Mouse (Mus musculus) neural tube, embryonic 14.5 days (tissue): ENCODE measurements around the gene Riok1. TPM values are rescaled to one million over a fixed set of nuclear protein-coding genes. Genes with fewer than 3 reads are reported as not detected.

Experiments used
- ATAC-seq: fragments of 200-750 bp; cut with Nextera tagmentation; 2 replicates; pipeline ENCODE4 v1.8.0; 2017; ENCODE audit warnings: low read depth, mild to moderate bottlenecking, moderate TSS enrichment, moderate library complexity
- H3K27ac ChIP-seq: fragments of 300-500 bp; sonication (generic); 2 replicates; pipeline ENCODE4 v1.5.1; 2014; ENCODE audit warnings: low read depth, mild to moderate bottlenecking, control low read depth, low read length, moderate library complexity, mixed read lengths
- H3K27me3 ChIP-seq: fragments of 300-500 bp; sonication (generic); 2 replicates; pipeline ENCODE4 v1.6.1; 2014; ENCODE audit warnings: low read length; ENCODE audit not compliant: control insufficient read depth, insufficient read depth
- H3K36me3 ChIP-seq: fragments of 300-500 bp; sonication (generic); 2 replicates; pipeline ENCODE4 v1.6.1; 2014; ENCODE audit warnings: low read length, mixed read lengths; ENCODE audit not compliant: control insufficient read depth, insufficient read depth
- H3K4me1 ChIP-seq: fragments of 300-500 bp; sonication (generic); 2 replicates; pipeline ENCODE4 v1.6.1; 2014; ENCODE audit warnings: low read length; ENCODE audit not compliant: control insufficient read depth, insufficient read depth
- H3K4me2 ChIP-seq: fragments of 300-500 bp; sonication (generic); 2 replicates; pipeline ENCODE4 v1.6.1; 2014; ENCODE audit warnings: mild to moderate bottlenecking, low read depth, low read length, control low read depth
- H3K4me3 ChIP-seq: fragments of 300-500 bp; sonication (generic); 2 replicates; pipeline ENCODE4 v1.5.1; 2014; ENCODE audit warnings: low read depth, low read length, control low read depth, mixed read lengths
- H3K9ac ChIP-seq: fragments of 300-500 bp; sonication (generic); replicated peaks from 2 replicates; pipeline ENCODE4 v1.6.1; 2014; ENCODE audit warnings: low read depth, mild to moderate bottlenecking, control low read depth, low read length, mixed read lengths
- H3K9me3 ChIP-seq: fragments of 300-500 bp; sonication (generic); 2 replicates; pipeline ENCODE4 v1.6.1; 2016; ENCODE audit warnings: low read length; ENCODE audit not compliant: control insufficient read depth
- WGBS: fragments of 180-500 bp; shearing (Covaris S2); extraction: QIAGEN DNeasy Blood & Tissue Kit; methylation state at CpG from one replicate; pipeline ENCODE4 v1.1.7; 2014; 5-methylcytosine and 5-hydroxymethylcytosine counted together
- polyA plus RNA-seq: library from polyadenylated mRNA; unstranded; fragments of >200 nt; fragmentation: Nextera tagmentation; extraction: Ambion mirVana; gene quantifications from 2 replicates; pipeline ENCODE4 v1.2.1, GENCODE M21; 2014

Riok1 gene
- polyA plus RNA-seq, 1 experiment from 2014 or later = 57.5 TPM

DNA sequence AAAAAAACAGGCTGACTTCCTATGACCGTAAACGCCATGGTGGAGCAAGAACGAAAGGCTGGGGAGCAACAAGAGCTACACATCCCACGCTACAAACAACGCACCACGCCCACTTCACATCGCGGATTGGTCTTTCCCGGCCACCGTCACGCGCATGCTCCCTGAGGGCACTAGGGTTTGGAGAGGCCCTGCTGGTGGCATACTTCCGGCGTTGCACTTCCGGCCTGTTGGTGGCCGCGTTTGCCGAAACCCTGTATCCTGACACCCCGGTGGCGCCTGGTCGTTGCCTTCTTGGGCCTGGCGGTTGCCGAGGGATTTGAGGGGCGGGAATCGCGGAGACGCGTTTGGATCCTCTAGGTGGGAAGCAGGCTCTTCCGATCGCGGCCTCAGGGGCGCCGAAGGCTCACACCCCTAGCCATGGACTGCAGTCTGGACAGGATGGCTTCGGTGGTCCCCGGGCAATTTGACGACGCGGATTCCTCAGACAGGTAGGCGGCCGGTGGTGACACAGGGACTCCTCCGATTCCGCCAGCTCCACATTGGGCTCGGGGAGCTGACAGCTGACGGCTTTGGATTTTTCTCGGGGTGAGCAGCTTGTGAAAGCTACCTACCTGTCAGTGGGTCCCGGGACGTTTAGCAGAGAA lies 371 bp downstream of the Riok1 start, which contains the start of gene Cage1:
Cage1 (minus strand) TSS at position 26 of the 644 bp plus-strand sequence.
- peak within 1 kb of the TSS; percentile 94 for H3K4me2 ChIP-seq
- peak; percentile 97 for ATAC-seq
- H3K4me3 ChIP-seq = peak within 1 kb of the TSS; percentile 62
- no peaks in the 10 kb centered on the region for H3K9me3 ChIP-seq
- H3K27me3 ChIP-seq = no peaks in the 10 kb centered on the region
- H3K9ac ChIP-seq = peak within 1 kb of the TSS; percentile 80
- peaks cover 17% of the 10 kb centered on the region for H3K4me1 ChIP-seq
- H3K36me3 ChIP-seq = 0 out of 2 replicates have a peak, but pooled peaks cover 4% of the 10 kb centered on the region
- under 1% methylated on average over 47 of the region's 47 CpGs for WGBS
- H3K27ac ChIP-seq = peak within 1 kb of the TSS; percentile 70

DNA sequence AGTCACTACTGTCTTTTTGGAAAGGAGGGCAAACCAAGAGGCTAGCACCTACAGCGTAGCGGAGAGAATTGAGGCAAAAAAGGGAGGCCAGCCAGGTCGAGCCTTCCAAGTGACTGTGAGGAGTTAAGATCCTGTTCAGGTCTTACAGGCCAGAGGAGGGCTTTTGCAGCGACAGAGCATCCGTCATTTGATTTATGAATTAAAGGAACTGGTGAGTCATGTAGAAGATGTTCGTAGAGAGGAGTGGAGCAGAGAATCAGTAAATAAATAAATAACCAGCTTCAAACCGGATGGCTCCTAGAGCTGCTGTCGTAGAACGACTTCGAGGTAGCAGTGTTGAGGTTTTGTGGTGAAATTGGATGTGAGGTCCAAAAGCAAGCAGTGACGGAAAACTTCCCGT lies 1.0 kb downstream of the Riok1 start:
- Histone ChIP-seq H3K27ac (no peak overlapping the region), H3K4me1 (peaks cover 17% of the 10 kb centered on the region), H3K9ac (peak overlapping the region; percentile 80), H3K36me3 (0 out of 2 replicates have a peak, but pooled peaks cover 4% of the 10 kb centered on the region), H3K27me3 (no peaks in the 10 kb centered on the region), H3K9me3 (no peaks in the 10 kb centered on the region), H3K4me3 (peak overlapping the region; percentile 62), H3K4me2 (peak overlapping the region; percentile 94)
- ATAC-seq = no peak
- 53% methylated on average over 12 of the region's 12 CpGs for WGBS

DNA sequence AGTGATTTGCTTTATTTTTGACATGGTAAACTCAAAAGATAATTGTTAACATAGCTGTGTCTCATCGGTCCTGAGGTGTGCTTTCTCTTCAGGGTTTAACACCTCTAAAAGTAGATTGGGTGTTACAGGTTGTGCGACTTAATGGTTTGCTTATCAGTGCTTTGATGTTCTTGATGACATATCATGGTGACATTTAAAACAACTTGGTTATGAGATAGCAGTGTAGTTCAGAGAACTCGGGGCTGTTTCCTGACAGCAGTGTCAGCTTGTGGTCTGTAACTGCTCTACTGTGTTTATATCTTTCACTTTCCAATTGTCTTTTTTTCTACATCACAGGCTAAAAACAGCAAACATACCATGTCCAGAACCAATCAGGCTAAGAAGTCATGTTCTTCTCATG lies 13.1 kb downstream of the Riok1 start:
- H3K27me3 ChIP-seq = no peaks in the 10 kb centered on the region
- H3K4me1 ChIP-seq = no peaks in the 10 kb centered on the region
- WGBS = 93% methylated on average over 3 of the region's 3 CpGs
- H3K4me3 ChIP-seq = no peak overlapping the region
- no peak overlapping the region for H3K27ac ChIP-seq
- H3K36me3 ChIP-seq = peaks cover 67% of the 10 kb centered on the region
- no peaks in the 10 kb centered on the region for H3K9me3 ChIP-seq
- no peak overlapping the region for H3K9ac ChIP-seq
- ATAC-seq = no peak
- H3K4me2 ChIP-seq = no peak overlapping the region

DNA sequence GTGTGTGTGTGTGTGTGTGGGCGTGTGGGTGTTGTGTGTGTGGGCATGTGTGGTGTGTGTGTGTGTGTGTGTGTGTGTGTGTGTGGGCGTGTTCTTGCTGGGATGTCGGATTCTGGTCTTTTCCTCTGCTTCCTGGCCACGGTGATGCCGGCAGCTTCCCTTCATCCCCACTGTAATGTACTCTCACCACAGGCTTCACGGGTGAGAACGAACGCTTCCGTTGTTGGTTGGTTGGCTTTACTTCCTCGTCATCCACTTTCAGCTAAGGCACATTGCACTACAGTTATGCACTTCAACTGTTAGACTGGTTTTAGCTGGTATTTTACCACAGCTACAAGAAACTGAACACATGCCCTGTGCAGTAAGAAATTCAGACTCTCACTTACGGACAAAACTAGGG lies 25.9 kb downstream of the Riok1 start:
- H3K27me3 ChIP-seq = no peaks in the 10 kb centered on the region
- H3K4me1 ChIP-seq = no peaks in the 10 kb centered on the region
- WGBS = 96% methylated on average over 11 of the region's 11 CpGs
- ATAC-seq = no peak
- H3K36me3 ChIP-seq = peaks cover 23% of the 10 kb centered on the region
- no peaks in the 10 kb centered on the region for H3K9me3 ChIP-seq
- no peak overlapping the region for H3K4me3 ChIP-seq
- no peak overlapping the region for H3K4me2 ChIP-seq
- no peak overlapping the region for H3K27ac ChIP-seq
- no peak overlapping the region for H3K9ac ChIP-seq

- peaks cover 6% of the 10 kb centered on the region; the same call in 1 of the 2 replicates for H3K36me3 ChIP-seq
- no peaks in the 10 kb centered on the region for H3K27me3 ChIP-seq
- peak; percentile 58; the same call in 1 of the 2 replicates for ATAC-seq
- no peak overlapping the region for H3K4me3 ChIP-seq
- H3K4me2 ChIP-seq = no peak overlapping the region
- no peaks in the 10 kb centered on the region for H3K4me1 ChIP-seq
- H3K9ac ChIP-seq = no peak overlapping the region
- H3K27ac ChIP-seq = no peak overlapping the region
- 72% methylated on average over 11 of the region's 11 CpGs for WGBS
- H3K9me3 ChIP-seq = no peaks in the 10 kb centered on the region
Measured at GRCm38 (mm10) chr13:38064854-38065663, 28.3 kb downstream of the Riok1 start.

- Histone ChIP-seq H3K27ac (no peak overlapping the region), H3K36me3 (no peaks in the 10 kb centered on the region), H3K4me2 (no peak overlapping the region), H3K27me3 (no peaks in the 10 kb centered on the region), H3K4me1 (no peaks in the 10 kb centered on the region), H3K9ac (no peak overlapping the region), H3K9me3 (no peaks in the 10 kb centered on the region), H3K4me3 (no peak overlapping the region)
- ATAC-seq = no peak
- WGBS = 91% methylated on average over 4 of the region's 4 CpGs
Measured at GRCm38 (mm10) chr13:38070945-38071344, 34.1 kb downstream of the Riok1 start.

DNA sequence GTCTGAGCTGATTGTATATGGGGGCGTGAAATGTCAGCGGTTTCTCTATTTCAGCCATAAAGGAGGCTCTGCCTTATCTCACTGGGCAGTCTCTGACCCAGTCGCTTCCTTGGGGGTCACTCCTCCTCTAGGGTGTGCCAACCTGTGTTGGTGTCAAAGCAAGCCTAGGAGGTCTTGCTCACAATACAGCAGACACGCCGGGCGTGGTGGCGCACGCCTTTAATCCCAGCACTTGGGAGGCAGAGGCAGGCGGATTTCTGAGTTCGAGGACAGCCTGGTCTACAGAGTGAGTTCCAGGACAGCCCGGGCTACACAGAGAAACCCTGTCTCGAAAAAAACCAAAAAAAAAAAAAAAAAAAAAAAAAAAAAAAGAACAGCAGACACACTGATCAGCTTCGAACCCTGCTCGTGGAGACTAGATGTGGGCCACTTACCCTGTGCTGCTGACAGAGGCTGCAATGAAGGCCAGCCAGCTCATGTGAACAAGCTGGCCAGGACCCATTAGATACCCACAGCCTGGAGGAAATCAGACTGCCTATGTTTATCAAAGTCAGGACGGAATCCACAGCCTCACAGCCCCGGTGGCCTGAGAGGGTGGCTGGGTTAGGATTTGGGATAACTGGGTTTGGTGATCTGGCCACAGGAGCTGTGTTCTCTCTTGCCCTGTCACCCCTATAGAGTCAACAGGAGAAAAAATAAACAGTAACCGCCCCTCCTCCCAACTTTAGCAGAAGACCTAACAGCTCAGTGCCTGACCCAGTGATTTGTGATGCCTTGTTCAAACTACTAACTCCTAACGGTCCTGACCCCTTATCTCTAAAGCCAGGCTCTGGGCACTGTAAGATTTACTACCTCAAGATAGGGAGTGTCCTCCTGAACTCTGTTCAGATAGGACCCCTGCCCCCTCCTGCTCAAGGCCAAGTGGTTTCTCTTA lies 36.8 kb downstream of the Riok1 start:
- 87% methylated on average over 18 of the region's 18 CpGs for WGBS
- H3K27me3 ChIP-seq = no peaks in the 10 kb centered on the region
- H3K9me3 ChIP-seq = no peaks in the 10 kb centered on the region

DNA sequence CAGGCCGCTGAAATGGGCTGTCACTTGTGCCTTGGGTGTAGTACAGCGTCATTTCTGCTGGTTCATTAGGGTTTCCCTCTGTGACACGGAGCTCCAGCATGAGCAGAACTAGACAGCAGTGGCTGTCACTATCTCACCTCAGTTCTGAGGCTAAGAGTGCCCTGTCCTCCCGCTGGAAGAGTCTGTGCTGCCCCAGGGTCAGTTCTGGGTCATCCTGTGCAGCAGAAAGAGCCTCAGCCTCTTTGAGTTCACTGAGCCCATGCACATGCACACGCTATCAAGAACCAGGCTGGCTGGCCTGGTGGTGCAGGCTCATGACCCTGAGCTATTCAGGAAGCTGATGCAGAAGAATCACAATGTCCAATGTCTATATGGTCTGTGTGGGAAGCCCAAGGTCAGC lies 37.6 kb downstream of the Riok1 start:
- WGBS = 67% methylated on average over 5 of the region's 5 CpGs
- Histone ChIP-seq H3K4me1 (no peaks in the 10 kb centered on the region), H3K27ac (no peak overlapping the region), H3K27me3 (no peaks in the 10 kb centered on the region), H3K9ac (no peak overlapping the region), H3K9me3 (no peaks in the 10 kb centered on the region), H3K36me3 (no peaks in the 10 kb centered on the region), H3K4me3 (no peak overlapping the region), H3K4me2 (no peak overlapping the region)
- ATAC-seq = no peak

More for the DNA sequence above, 36.8 kb downstream of the Riok1 start:
- no peak overlapping the region for H3K27ac ChIP-seq
- no peak for ATAC-seq
- no peak overlapping the region for H3K4me2 ChIP-seq
- H3K9ac ChIP-seq = no peak overlapping the region
- H3K4me3 ChIP-seq = no peak overlapping the region
- no peaks in the 10 kb centered on the region for H3K4me1 ChIP-seq
- H3K36me3 ChIP-seq = no peaks in the 10 kb centered on the region
